Mouse (Mus musculus): ENCODE measurements around the gene Mtpn.

DNA sequence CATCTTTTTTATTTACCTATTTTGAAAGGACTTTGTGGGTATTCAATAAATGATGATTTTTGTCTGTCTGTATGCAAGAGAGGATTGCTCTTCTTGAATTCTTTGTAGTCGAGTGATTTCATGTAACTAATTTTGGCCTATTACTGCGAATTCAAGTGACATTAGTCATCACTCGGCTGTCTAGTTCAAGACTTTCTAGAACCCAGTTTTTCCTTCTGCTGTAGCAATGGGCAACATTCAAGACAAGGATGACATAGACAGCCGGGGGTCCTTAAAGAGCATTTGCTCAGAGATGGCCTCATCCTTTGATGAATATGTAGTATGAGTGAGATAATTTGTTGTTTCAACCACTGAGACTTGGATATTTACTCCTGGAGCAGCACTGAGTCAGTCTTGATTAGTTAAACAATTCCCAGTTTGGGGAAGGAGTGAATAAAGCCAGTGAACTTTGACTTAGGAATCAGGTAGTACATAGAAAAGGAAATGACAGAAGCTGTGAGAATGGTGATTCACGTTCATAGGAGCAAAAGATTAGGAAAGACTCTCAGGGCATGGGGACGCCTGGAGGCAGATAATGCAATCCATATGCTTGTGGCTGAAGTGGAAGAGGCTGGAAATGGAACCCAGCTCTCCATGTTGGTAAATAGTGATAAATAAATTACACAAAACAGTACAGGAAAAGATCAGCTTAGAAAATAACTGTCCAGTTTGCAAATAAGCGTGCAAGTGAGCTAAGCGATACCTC is 3.1 kb upstream of the Mtpn start:
- TF ChIP-seq CTCF (IDR thresholded peaks at IDR 0.05; ENCODE audit: control insufficient read depth, insufficient read depth, insufficient read length), result no peak
- no peak for TF ChIP-seq MAX (IDR thresholded peaks at IDR 0.05)
- TF ChIP-seq USF1 (IDR thresholded peaks at IDR 0.05; ENCODE audit: low read depth), result no peak
- TF ChIP-seq MYOG (IDR thresholded peaks at IDR 0.05; ENCODE audit: control insufficient read depth, extremely low read depth, insufficient read length), result no peak
- no peak for TF ChIP-seq FOSL1 (IDR thresholded peaks at IDR 0.05; ENCODE audit: insufficient read depth, low read length, poor library complexity, severe bottlenecking)
